Mouse (Mus musculus) retina, adult 2 months (tissue): ENCODE data around the gene Tnip2.

Experiments used
- DNase-seq: peaks from one replicate; pipeline ENCODE4 v3.0.0-alpha.2; 2012; ENCODE audit warnings: low read depth, low spot score

The Tnip2 gene

GRCm38 (mm10) chr5:34513466-34514217 lies at the start of gene Tnip2:
Gene Tnip2 (minus strand): TSS chr5:34513991.
- DNase-seq, result peak; percentile 78

- DNase-seq, result no peak
These were observed 38.0 kb upstream of the Tnip2 start for GRCm38 (mm10) chr5:34551821-34552220.

DNA sequence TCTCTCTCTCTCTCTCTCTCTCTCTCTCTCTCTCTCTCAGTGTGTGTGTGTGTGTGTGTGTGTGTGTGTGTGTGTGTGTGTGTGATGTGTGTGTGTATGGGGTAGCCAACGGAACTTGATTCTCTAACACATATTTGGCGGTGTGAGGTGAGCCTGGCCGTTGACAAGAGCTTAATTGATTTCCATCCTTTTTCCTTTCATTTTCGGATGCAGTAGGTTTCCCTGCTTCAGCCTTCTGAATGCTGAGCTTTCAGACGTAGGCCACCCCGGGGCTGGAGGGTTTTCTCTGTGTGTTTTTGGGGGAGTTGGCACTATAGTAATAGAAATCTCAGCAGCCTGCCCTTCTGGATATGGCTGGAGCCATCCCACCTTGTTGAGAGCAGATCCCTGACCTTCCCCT lies 36.5 kb upstream of the Tnip2 start:
- DNase-seq, result no peak

DNA sequence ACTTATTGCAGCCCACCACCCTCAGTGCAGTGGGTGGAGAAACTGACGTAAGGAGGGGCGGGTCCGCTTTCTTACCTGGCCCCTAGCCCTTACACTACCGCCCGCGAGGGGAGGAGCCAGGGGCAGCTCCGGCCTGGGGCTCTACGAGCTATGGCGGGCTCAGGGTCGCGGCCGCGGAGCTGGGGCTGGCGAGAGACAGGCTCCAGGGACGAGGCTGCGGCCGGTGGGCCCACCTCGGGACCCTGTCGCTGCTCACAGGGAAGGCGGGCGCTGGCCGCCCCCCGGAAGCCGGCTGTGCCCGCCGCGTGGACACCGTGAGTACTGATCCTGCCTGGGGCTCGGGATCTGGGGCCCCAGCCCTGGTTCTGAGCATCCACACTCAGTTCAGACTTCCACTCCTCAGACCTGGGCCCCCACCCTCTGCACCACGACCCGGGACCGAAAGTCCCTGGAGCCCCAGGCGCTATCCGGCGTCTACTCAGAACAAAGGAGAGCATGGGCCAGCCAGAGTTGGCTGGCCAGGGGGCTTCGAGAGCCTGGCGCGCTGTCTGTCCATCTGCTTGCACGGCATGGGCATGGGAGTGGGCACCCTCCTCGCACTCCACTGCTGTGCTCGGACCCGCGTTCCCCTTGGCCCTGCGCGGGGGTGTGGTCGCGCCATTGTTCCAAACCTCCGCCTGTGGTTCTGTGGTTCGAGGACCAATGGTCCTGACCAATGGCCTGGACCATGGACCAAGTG lies 35.9 kb upstream of the Tnip2 start:
- DNase-seq, result no peak

- no peak for DNase-seq
These were observed 35.3 kb upstream of the Tnip2 start for GRCm38 (mm10) chr5:34549135-34549482.

DNA sequence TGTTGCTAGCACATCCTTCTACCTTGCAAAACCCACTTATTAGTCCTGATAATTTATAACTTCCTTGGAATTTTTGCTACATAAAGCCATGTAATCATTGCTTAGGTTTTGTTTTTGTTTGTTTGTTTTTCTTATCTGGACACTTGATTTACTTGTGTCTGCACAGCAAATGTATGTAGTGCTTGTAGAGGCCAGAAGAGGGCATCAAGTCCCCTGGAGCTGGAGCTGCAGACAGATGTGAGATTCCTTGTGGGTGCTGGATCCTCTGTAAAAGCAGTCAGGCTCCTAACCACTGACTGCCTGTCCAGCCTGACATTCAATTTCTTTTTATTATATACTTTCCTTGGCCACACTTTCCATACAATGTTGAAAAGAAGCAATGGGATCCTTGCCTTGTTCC lies 33.6 kb upstream of the Tnip2 start:
- no peak for DNase-seq

DNA sequence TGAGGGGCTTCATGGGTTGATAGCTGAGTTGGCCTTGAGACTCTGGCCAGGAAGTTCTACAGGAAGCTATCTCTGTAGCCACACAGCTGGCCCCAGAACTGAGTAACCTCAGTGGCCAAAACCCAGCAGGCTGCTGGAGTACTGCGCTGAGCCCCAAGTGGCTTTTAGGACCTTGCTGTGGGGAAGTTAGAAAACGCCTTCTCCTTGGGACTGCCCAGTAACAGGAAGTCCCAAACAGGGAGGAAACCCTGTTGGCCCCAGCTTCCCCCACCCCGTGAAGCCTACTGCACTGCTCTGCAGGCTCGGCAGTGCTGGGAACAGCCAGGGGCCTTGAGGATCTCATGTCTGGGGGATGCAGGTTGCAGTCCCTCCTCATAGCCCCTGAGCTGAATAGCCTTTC lies 29.3 kb upstream of the Tnip2 start:
- no peak for DNase-seq

GRCm38 (mm10) chr5:34542166-34542565 lies 28.4 kb upstream of the Tnip2 start:
- DNase-seq, result no peak

DNA sequence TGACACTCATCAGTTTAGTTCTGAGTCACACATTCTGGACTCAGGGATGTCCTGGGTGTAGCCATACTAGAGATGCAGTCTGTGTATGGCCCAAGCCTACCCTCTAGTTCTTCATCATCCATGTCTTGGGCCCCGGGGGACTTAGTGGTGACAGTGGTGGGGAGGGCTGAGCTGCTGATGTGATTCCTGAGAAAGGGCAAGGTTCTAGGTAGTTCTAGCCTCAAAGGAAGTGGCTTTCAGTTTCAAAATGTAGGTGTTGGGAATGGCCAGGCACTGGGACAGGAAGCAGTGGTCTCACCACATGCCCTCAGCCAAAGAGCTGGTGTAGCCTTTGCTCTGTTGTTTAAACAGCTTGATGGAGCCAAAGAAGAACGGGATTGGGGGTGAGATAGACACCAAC lies 25.3 kb upstream of the Tnip2 start:
- no peak for DNase-seq

GRCm38 (mm10) chr5:34538527-34538926 lies 24.7 kb upstream of the Tnip2 start:
- DNase-seq, result no peak

DNA sequence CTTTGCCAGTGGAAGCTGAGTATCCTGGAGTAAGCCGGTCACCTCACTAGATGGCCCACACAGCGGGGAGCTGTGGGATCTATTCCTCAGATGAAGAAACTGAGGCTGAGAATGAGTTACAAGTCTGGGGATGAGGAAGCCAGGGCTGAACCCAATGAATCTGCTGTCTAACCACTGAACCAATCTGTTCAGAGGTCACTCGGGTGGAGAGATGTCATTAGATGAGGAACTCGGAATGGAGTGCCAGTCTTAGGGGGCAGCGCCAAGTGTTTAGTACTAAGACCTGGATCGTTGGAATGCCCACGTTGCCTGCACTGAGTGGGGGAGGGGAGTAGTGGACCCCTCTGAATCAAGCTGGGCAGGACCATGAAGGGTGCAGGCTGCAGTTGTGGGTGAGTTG lies 24.3 kb upstream of the Tnip2 start:
- no peak for DNase-seq

- DNase-seq, result no peak
These were observed 22.0 kb upstream of the Tnip2 start for GRCm38 (mm10) chr5:34535831-34536230.

GRCm38 (mm10) chr5:34534776-34535581 lies 21.2 kb upstream of the Tnip2 start:
- no peak for DNase-seq

DNA sequence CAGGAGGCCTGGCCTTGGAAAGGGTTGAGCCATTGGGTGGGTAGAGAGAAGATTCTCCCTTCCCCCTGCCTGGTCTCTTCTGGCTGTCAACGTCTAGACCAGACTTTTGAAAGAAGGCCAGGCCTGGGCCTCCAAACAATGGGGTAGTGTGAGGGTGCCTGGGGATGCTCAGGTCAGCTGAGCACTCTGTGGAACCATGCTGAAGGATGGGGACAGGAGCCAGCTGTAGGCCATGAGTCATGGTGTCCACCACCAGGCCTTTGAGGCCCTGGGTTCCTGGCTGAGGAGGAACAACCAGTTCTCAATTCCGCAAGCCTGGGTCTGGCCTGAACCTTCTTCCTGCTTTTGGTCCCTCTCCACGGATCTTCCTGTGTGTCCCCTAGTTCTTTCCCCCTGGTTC lies 20.0 kb upstream of the Tnip2 start:
- DNase-seq, result no peak

GRCm38 (mm10) chr5:34533066-34533465 lies 19.3 kb upstream of the Tnip2 start:
- no peak for DNase-seq

GRCm38 (mm10) chr5:34530687-34531086 lies 16.9 kb upstream of the Tnip2 start:
- no peak for DNase-seq

DNA sequence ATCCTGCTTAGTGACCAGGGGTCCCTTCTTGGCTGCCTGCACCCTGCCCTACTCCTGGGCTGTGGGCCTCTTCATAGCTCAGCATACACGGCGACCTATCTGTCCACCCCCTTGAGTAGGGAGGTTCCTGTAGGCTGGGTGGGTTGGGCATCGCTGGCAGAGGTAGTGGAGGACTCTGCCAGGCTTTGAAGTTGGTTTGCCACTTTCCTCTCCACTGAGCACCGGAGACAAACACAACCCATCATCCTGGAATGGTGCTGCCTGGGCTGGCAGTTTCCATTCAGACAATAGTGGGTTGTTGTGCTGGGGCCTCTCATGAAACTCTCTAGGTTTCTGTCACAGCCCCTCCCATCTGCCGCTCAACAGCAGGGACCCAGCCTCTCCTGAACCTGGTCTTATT lies 16.3 kb upstream of the Tnip2 start:
- DNase-seq, result no peak

DNA sequence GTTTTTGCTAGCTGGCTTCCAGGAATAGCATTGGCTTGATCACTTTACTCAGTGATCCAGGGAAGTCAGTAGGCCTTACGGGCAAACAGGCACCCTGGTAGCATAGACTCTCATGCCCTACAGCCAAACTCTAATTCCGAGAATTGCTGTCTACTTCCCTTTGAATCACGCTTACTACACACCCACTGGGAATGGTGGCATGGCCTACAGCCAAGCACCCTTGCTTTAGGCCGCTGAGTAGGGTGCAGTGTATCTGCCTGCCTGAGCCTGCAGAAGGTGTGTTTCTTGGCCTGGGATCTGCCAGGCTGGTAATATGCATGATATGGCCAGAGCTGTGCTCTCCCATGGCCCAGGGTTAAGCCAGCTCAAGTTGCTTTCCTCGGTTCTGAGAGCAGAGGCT lies 14.9 kb upstream of the Tnip2 start:
- no peak for DNase-seq

DNA sequence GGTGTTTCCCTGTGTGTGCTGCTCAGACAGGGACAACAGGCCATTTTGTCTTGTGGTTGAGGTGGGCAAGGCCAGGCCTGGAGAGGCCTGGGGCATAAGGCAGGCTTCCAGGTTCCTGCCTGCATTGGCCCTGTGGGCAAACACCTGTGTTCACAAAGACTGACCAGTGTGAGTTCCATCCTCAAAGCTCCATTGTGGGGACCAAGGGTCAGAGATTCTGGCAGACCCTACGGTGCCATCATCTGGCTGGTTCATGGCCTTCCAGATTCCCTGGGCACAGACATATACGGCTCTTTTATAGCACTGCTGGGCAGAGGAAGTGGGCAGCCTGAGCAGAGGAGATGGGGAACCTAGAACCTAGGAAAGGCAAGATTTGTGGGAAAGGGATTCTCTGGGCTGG lies 13.6 kb upstream of the Tnip2 start:
- DNase-seq, result no peak

GRCm38 (mm10) chr5:34526477-34526775 lies 12.6 kb upstream of the Tnip2 start:
- DNase-seq, result no peak

- peak; percentile 57 for DNase-seq
These were observed 12.1 kb upstream of the Tnip2 start, which contains the start of gene Sh3bp2 for GRCm38 (mm10) chr5:34525663-34526476. Gene Sh3bp2 (plus strand): TSS chr5:34525838.

GRCm38 (mm10) chr5:34524511-34524910 lies 10.7 kb upstream of the Tnip2 start:
- DNase-seq, result no peak
